Mouse (Mus musculus) cortical plate, adult 2 months (tissue): ENCODE measurements around the gene Galnt17.

Source experiments
- CTCF ChIP-seq: fragments of 200-500 bp; IDR thresholded peaks from 2 replicates; pipeline ENCODE4 v1.5.1; 2011; ENCODE audit warnings: mild to moderate bottlenecking, control low read depth, low read length; ENCODE audit not compliant: insufficient read depth; ENCODE audit errors: extremely low read depth
- POLR2A ChIP-seq: fragments of 200-500 bp; IDR thresholded peaks from 2 replicates; pipeline ENCODE4 v1.6.1; 2011; ENCODE audit warnings: mild to moderate bottlenecking, low read length, control low read depth; ENCODE audit not compliant: insufficient read depth; ENCODE audit errors: extremely low read depth

- TF ChIP-seq CTCF (no peak), POLR2A (no peak)
Measured at GRCm38 (mm10) chr5:131177851-131178250, 130.4 kb downstream of the Galnt17 start.
